Mouse (Mus musculus) hindbrain, embryonic 14.5 days (tissue): Measurements from ENCODE around the gene Atp2a1. TPM values are rescaled to one million over a fixed set of nuclear protein-coding genes. Genes with fewer than 3 reads are reported as not detected.
"Not testable (repeated sequence)": the region's sequence is repeated elsewhere in the genome, so short reads cannot be mapped to it uniquely, and the experiment has no call there.

Experiments used
- ATAC-seq: fragments of 200-750 bp; cut with Nextera tagmentation; 2 replicates; pipeline ENCODE4 v1.8.0; 2017; ENCODE audit warnings: moderate number of reproducible peaks, mild to moderate bottlenecking, moderate TSS enrichment, moderate library complexity; ENCODE audit not compliant: low FRiP score
- DNase-seq: peaks from one replicate; pipeline ENCODE4 v3.0.0-alpha.2; 2015; ENCODE audit warnings: low spot score
- H3K27ac ChIP-seq: fragments of 300-500 bp; sonication (generic); 2 replicates; pipeline ENCODE4 v1.5.1; 2014; ENCODE audit warnings: mild to moderate bottlenecking, moderate library complexity
- H3K27me3 ChIP-seq: fragments of 300-500 bp; sonication (generic); 2 replicates; pipeline ENCODE4 v1.6.1; 2014; ENCODE audit warnings: mild to moderate bottlenecking, low read length, mixed read lengths; ENCODE audit not compliant: control insufficient read depth, insufficient read depth
- H3K36me3 ChIP-seq: fragments of 300-500 bp; sonication (generic); replicated peaks from 2 replicates; pipeline ENCODE4 v1.6.1; 2014; ENCODE audit not compliant: control insufficient read depth, insufficient read depth
- H3K4me1 ChIP-seq: fragments of 300-500 bp; sonication (generic); replicated peaks from 2 replicates; pipeline ENCODE4 v1.6.1; 2014; ENCODE audit warnings: antibody characterized with exemption, low read length, mixed read lengths; ENCODE audit not compliant: control insufficient read depth, insufficient read depth
- H3K4me2 ChIP-seq: fragments of 300-500 bp; sonication (generic); replicated peaks from 2 replicates; pipeline ENCODE4 v1.6.1; 2014; ENCODE audit warnings: mild to moderate bottlenecking, moderate library complexity
- H3K4me3 ChIP-seq: fragments of 300-500 bp; sonication (generic); replicated peaks from 2 replicates; pipeline ENCODE4 v1.5.1; 2014; ENCODE audit warnings: mild to moderate bottlenecking, low read length
- H3K9ac ChIP-seq: fragments of 300-500 bp; sonication (generic); 2 replicates; pipeline ENCODE4 v1.6.1; 2014
- H3K9me3 ChIP-seq: fragments of 300-500 bp; sonication (generic); 2 replicates; pipeline ENCODE4 v1.6.1; 2016; ENCODE audit warnings: low read length; ENCODE audit not compliant: control insufficient read depth
- WGBS: fragments of 180-500 bp; shearing (Covaris S2); extraction: QIAGEN DNeasy Blood & Tissue Kit; methylation state at CpG from one replicate; pipeline ENCODE4 v1.1.7; 2014; 5-methylcytosine and 5-hydroxymethylcytosine counted together
- polyA plus RNA-seq: library from polyadenylated mRNA; unstranded; fragments of >200 nt; fragmentation: Nextera tagmentation; extraction: Ambion mirVana; gene quantifications from 2 replicates; pipeline ENCODE4 v1.2.1, GENCODE M21; 2014

Gene Atp2a1
- polyA plus RNA-seq, 1 experiment from 2014 or later: 0.31 TPM

DNA sequence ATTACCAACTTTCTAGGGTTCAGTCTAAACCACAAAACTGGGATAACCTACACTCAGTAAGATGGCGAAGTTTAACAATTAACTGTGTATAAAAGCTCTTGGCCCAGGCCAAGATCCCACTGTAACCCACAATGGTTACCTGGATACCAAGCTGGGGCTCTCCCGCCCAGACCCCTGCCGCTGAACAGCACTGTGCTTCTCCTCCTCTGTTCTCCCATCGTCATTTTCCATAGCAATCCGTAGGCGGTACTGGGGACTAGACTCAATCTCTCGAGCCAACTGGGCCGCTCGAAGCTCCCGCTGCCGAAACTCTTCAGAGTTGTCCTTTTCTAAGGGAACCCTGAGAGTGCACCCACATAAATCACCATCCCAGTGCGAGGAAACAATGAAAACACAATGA lies 35.1 kb upstream of the Atp2a1 start:
- H3K27ac ChIP-seq: no peak overlapping the region
- H3K9ac ChIP-seq: no peak overlapping the region
- no peak for DNase-seq
- no peaks in the 10 kb centered on the region for H3K9me3 ChIP-seq
- H3K36me3 ChIP-seq: peaks cover 83% of the 10 kb centered on the region
- H3K4me1 ChIP-seq: peaks cover 11% of the 10 kb centered on the region; the same call in 1 of the 2 replicates
- H3K27me3 ChIP-seq: no peaks in the 10 kb centered on the region
- no peak overlapping the region for H3K4me2 ChIP-seq
- no peak for ATAC-seq
- WGBS: 89% methylated on average over 12 of the region's 12 CpGs
- no peak overlapping the region for H3K4me3 ChIP-seq

DNA sequence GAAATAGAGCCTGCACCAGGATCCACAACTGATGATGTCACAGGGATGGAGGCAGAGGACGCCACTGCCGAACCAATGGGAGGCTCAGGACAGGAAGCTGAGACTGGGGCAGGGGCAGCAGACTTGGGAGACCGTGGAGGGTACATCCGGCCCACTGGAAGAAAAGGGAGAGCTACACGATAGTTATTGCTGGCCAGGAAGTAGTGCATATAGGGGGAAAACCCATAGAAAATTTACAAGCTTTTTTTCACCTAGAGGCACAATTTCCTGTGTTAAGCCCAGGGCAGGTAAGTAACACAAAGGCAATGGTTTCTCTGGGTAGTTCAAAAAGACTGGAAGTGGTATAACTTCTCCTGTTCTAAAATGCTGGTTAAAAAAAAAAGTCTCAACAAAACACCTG lies 33.6 kb upstream of the Atp2a1 start:
- Histone ChIP-seq H3K9ac (no peak overlapping the region), H3K9me3 (no peaks in the 10 kb centered on the region), H3K27ac (no peak overlapping the region), H3K36me3 (peaks cover 98% of the 10 kb centered on the region), H3K4me3 (no peak overlapping the region), H3K4me1 (peaks cover 9% of the 10 kb centered on the region; the same call in 1 of the 2 replicates), H3K27me3 (no peaks in the 10 kb centered on the region), H3K4me2 (no peak overlapping the region)
- no peak for ATAC-seq
- 95% methylated on average over 5 of the region's 5 CpGs for WGBS
- no peak for DNase-seq

DNA sequence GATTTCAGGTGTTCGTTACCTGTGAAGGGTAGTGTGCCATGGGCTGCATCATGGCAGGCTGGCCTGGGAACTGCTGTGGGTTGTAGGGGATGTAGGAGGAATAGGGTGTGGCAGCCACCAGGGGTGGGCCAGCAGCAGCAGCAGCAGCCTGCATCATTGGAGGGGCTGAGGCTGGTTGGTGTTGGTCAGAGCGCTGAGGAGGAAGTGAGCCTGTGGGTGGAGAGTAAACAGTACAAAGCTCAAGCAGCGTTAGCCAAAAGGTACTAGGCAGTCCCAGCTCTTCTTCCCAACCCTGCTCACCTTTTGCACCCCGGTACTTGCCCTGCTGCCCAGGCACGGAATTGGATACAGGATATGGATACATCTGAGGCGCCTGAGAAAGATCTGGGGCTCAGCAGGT lies 31.2 kb upstream of the Atp2a1 start:
- H3K4me1 ChIP-seq: no peaks in the 10 kb centered on the region
- H3K4me3 ChIP-seq: no peak overlapping the region
- H3K27ac ChIP-seq: no peak overlapping the region
- H3K9ac ChIP-seq: no peak overlapping the region
- DNase-seq (no peak), ATAC-seq (no peak)
- H3K27me3 ChIP-seq: no peaks in the 10 kb centered on the region
- H3K4me2 ChIP-seq: no peak overlapping the region
- H3K36me3 ChIP-seq: peaks cover 97% of the 10 kb centered on the region
- H3K9me3 ChIP-seq: no peaks in the 10 kb centered on the region
- 97% methylated on average over 6 of the region's 6 CpGs for WGBS

DNA sequence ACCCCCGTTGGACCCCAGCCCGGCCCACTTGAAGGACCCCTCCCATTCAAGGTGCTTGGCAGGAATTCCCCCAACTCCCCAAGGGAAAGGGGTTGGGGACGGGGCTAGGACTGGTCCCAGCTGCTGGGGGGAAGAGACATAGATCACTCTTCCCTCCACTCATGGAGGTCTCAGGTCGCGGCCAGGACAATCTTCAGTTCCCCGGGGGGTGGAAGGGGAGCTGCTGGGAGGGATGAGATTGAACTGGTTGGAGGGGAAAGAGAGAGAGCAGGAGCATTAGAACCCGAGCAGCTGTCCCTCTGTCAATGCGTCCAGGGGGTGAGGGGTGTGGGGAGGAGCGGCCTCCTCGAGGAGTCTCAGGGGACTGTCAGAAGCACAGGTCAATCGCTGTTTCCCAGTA lies 29.1 kb upstream of the Atp2a1 start:
- H3K4me2 ChIP-seq: no peak overlapping the region
- 0 out of 2 replicates have a peak, but pooled peaks cover 8% of the 10 kb centered on the region for H3K4me1 ChIP-seq
- no peak overlapping the region for H3K9ac ChIP-seq
- ATAC-seq (no peak), DNase-seq (no peak)
- H3K36me3 ChIP-seq: peaks cover 79% of the 10 kb centered on the region
- H3K4me3 ChIP-seq: no peak overlapping the region
- H3K27me3 ChIP-seq: no peaks in the 10 kb centered on the region
- H3K9me3 ChIP-seq: no peaks in the 10 kb centered on the region
- WGBS: 47% methylated on average over 11 of the region's 11 CpGs
- H3K27ac ChIP-seq: no peak overlapping the region

DNA sequence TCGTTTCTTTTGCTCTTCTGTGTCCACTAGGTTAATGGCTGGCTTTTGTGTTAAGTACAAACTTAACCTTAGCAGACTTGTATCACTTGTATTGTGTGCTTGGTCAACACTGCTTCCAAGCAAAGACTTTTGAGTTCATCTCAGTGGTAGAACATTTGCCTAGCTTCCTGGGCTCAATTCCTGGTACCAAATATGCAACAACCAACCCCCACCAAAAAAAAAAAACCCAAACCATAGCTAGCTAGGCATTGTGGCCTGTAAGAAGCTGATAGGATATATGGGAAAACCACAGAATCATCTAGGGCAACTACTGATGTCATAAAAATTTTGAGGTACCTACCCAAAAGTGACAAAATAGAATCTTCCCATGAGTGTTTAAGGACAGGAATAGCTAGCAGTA lies 28.1 kb upstream of the Atp2a1 start:
- no peak overlapping the region for H3K27ac ChIP-seq
- no peak for DNase-seq
- H3K36me3 ChIP-seq: peaks cover 69% of the 10 kb centered on the region
- H3K9ac ChIP-seq: no peak overlapping the region
- H3K9me3 ChIP-seq: no peaks in the 10 kb centered on the region
- 0 out of 2 replicates have a peak, but pooled peaks cover 8% of the 10 kb centered on the region for H3K4me1 ChIP-seq
- no peak overlapping the region for H3K4me2 ChIP-seq
- no peak for ATAC-seq
- H3K4me3 ChIP-seq: no peak overlapping the region
- 90% methylated on average over 1 of the region's 1 CpGs for WGBS
- no peaks in the 10 kb centered on the region for H3K27me3 ChIP-seq

DNA sequence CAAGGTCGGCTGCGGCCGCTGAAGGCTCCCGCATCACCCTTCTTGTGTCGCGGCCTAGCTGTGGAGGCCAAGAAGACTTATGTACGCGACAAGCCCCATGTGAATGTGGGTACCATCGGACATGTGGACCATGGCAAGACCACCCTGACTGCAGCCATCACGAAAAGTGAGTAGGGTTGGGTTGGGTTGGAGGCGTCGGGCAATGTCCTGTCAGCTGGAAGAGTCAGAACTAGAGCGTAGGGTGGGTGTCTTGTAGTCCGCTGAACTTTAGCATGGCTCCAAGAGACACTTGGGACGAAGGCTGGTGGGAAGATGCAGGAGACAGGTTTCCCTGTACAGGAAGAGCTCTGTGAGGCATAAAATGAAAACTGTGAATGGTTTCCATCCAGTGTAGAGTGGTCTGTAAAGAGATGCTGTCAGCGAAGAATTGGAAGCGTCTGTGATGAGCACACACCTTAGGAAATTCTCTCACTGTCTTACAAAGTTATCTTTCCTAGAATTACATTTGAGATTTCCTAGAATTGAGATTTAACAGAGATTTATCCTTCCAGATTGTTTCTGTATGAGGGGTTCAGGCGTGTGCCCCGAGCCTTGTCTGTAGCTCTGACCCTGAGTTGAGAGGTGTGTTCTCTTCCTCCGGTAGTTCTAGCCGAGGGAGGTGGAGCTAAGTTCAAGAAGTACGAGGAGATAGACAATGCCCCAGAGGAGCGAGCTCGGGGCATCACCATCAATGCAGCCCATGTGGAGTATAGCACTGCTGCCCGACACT lies 24.9 kb upstream of the Atp2a1 start:
- Histone ChIP-seq H3K4me3 (peak overlapping the region; percentile 57), H3K9ac (peak overlapping the region; percentile 73), H3K27ac (0 out of 2 replicates have a peak overlapping the region, but pooled peaks have one; percentile 9), H3K4me2 (peak overlapping the region; percentile 96), H3K36me3 (peaks cover 37% of the 10 kb centered on the region)
- not testable (repeated sequence) for H3K27me3 ChIP-seq, H3K4me1 ChIP-seq, H3K9me3 ChIP-seq, DNase-seq
- ATAC-seq: 0 out of 2 replicates have a peak, but pooled peaks have one; percentile 5
- WGBS: 19% methylated on average over 21 of the region's 25 CpGs

DNA sequence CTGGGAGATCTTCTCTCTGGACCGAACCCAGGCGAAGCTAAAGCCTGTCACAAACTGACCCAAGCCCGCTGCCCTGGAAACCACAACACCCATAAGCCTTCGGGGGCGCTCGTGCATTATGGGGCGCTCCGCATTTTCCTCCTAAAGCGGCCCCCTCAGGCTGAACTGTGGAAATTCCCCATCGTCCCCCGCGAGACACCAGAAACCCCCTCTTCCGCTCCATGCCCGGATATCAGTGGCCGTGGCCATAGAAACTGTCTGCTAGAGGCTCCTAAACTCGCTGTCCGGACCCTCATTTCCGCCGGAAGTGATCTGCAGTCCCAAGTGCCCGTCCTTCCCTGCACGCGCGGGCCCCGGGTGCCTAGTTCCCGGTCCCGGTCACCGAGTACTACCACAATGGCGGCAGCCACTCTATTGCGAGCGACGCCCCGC lies 24.2 kb upstream of the Atp2a1 start, which contains the start of gene Tufm:
Gene Tufm (plus strand): TSS at position 310 of the 432 bp plus-strand sequence.
- WGBS: under 1% methylated on average over 32 of the region's 32 CpGs
- H3K27ac ChIP-seq: peak within 1 kb of the TSS; percentile 60
- peaks cover 30% of the 10 kb centered on the region for H3K36me3 ChIP-seq
- H3K27me3 ChIP-seq: no peaks in the 10 kb centered on the region
- H3K4me3 ChIP-seq: peak within 1 kb of the TSS; percentile 57
- peak within 1 kb of the TSS; percentile 73 for H3K9ac ChIP-seq
- H3K9me3 ChIP-seq: no peaks in the 10 kb centered on the region
- peak within 1 kb of the TSS; percentile 96 for H3K4me2 ChIP-seq
- 0 out of 2 replicates have a peak, but pooled peaks cover 8% of the 10 kb centered on the region for H3K4me1 ChIP-seq
- peak; percentile 94 for DNase-seq
- peak; percentile 95 for ATAC-seq

DNA sequence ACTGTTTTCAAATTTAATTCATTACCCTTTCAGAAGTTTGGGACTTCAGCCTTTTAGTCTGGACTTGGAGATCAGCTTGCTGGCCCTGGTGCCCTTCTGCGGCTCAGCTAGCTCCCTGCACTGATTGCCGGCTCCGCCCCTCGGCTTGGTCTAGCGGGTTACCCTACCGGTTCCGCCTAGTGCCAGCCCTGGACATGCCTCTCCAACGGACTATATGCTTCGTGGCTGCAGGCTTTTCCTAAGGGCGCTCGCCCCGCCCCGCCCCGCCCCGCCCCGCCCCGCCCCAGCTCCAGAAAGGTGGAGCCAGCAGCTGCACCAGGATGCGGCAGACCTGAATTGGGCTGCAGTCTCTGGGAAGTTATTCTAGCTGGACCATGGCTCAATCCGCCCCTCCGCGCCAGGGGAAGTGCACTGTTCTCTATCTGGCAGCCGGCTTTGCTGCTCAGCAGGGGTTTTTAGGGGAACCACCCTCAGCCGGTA lies 19.5 kb upstream of the Atp2a1 start:
- Histone ChIP-seq H3K27ac (no peak overlapping the region), H3K4me1 (no peaks in the 10 kb centered on the region), H3K36me3 (no peaks in the 10 kb centered on the region), H3K4me2 (peak overlapping the region; percentile 58), H3K9ac (peak overlapping the region; percentile 46), H3K9me3 (0 out of 2 replicates have a peak, but pooled peaks cover 5% of the 10 kb centered on the region), H3K27me3 (no peaks in the 10 kb centered on the region), H3K4me3 (peak overlapping the region; percentile 22)
- ATAC-seq: peak; percentile 59; the same call in 1 of the 2 replicates
- DNase-seq: peak; percentile 46
- WGBS: under 1% methylated on average over 23 of the region's 23 CpGs

DNA sequence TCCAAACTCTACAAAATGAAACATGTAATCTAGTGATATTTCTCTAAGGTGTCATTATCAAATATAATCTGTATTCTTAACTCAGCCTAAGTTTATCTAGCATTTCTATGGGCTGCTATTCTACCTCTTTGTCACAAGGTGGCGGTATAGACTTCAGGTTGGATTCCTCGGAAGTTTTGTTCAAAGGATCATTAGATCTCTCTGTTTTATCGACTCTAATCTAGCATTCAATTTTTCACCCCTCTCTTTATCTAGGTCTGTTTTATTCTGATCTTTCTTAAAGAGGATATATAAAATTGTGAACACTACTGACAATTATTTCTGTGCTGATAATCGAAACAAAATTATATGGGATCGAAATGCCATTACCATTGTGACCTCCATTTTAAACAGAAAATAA lies 18.8 kb upstream of the Atp2a1 start:
- ATAC-seq: no peak
- no peak overlapping the region for H3K27ac ChIP-seq
- 23% methylated on average over 5 of the region's 5 CpGs for WGBS
- 0 out of 2 replicates have a peak, but pooled peaks cover 5% of the 10 kb centered on the region for H3K9me3 ChIP-seq
- no peak overlapping the region for H3K9ac ChIP-seq
- no peaks in the 10 kb centered on the region for H3K36me3 ChIP-seq
- H3K4me1 ChIP-seq: no peaks in the 10 kb centered on the region
- H3K27me3 ChIP-seq: no peaks in the 10 kb centered on the region
- H3K4me2 ChIP-seq: no peak overlapping the region
- DNase-seq: peak; percentile 70
- H3K4me3 ChIP-seq: no peak overlapping the region
